Mouse (Mus musculus): ENCODE data around the gene Herc6. TPM values are rescaled to one million over a fixed set of nuclear protein-coding genes. Genes with fewer than 3 reads are reported as not detected.

Herc6 gene
- polyA plus RNA-seq, 1 experiment from 2014 or later: 3.8 TPM

GRCm38 (mm10) chr6:57702376-57702742 lies 121.6 kb downstream of the Herc6 start, which contains the start of gene Lancl2:
TSS of gene Lancl2 (plus strand) at chr6:57702540.
- peak within 1 kb of the TSS; percentile 86 for H3K9ac ChIP-seq
- 2% methylated on average over 10 of the region's 10 CpGs for WGBS (ENCODE audit: insufficient replicate concordance)

GRCm38 (mm10) chr6:57702743-57703499 lies 122.1 kb downstream of the Herc6 start:
- Histone ChIP-seq H3K36me3 (no peaks in the 10 kb centered on the region), H3K27me3 (replicated peaks) (no peaks in the 10 kb centered on the region), H3K4me1 (peaks cover 27% of the 10 kb centered on the region), H3K4me2 (peak overlapping the region; percentile 75), H3K4me3 (peak overlapping the region; percentile 81), H3K9me3 (replicated peaks) (no peaks in the 10 kb centered on the region), H3K9ac (peak overlapping the region; percentile 86), H3K27ac (peak overlapping the region; percentile 90)
- ATAC-seq: peak; percentile 99
- under 1% methylated on average over 59 of the region's 59 CpGs for WGBS (ENCODE audit: insufficient replicate concordance)

More at GRCm38 (mm10) chr6:57702376-57702742, 121.6 kb downstream of the Herc6 start, which contains the start of gene Lancl2:
- ATAC-seq: peak; percentile 23
- peak within 1 kb of the TSS; percentile 75 for H3K4me2 ChIP-seq
- no peaks in the 10 kb centered on the region for H3K9me3 ChIP-seq (replicated peaks)
- H3K36me3 ChIP-seq: no peaks in the 10 kb centered on the region
- H3K4me3 ChIP-seq: peak within 1 kb of the TSS; percentile 81
- H3K27me3 ChIP-seq (replicated peaks): no peaks in the 10 kb centered on the region
- peaks cover 27% of the 10 kb centered on the region for H3K4me1 ChIP-seq
- H3K27ac ChIP-seq: peak within 1 kb of the TSS; percentile 90

- H3K9ac ChIP-seq: peak overlapping the region; percentile 86
- H3K4me1 ChIP-seq: peaks cover 27% of the 10 kb centered on the region
- no peaks in the 10 kb centered on the region for H3K27me3 ChIP-seq (replicated peaks)
- H3K4me2 ChIP-seq: peak overlapping the region; percentile 75
- peak overlapping the region; percentile 81 for H3K4me3 ChIP-seq
- H3K27ac ChIP-seq: peak overlapping the region; percentile 90
- H3K9me3 ChIP-seq (replicated peaks): no peaks in the 10 kb centered on the region
- 27% methylated on average over 2 of the region's 2 CpGs for WGBS (ENCODE audit: insufficient replicate concordance)
- no peaks in the 10 kb centered on the region for H3K36me3 ChIP-seq
- ATAC-seq: peak; percentile 6
Measured at GRCm38 (mm10) chr6:57703703-57704102, 122.9 kb downstream of the Herc6 start.

GRCm38 (mm10) chr6:57706721-57707120 lies 125.9 kb downstream of the Herc6 start:
- no peak overlapping the region for H3K4me3 ChIP-seq
- peaks cover 23% of the 10 kb centered on the region for H3K4me1 ChIP-seq
- H3K9ac ChIP-seq: no peak overlapping the region
- no peaks in the 10 kb centered on the region for H3K9me3 ChIP-seq (replicated peaks)
- no peak overlapping the region for H3K4me2 ChIP-seq
- WGBS (ENCODE audit: insufficient replicate concordance): 91% methylated on average over 1 of the region's 1 CpGs
- H3K27me3 ChIP-seq (replicated peaks): no peaks in the 10 kb centered on the region
- H3K27ac ChIP-seq: no peak overlapping the region
- no peaks in the 10 kb centered on the region for H3K36me3 ChIP-seq
- ATAC-seq: no peak

GRCm38 (mm10) chr6:57711726-57712125 lies 130.9 kb downstream of the Herc6 start:
- Histone ChIP-seq H3K27me3 (replicated peaks) (no peaks in the 10 kb centered on the region), H3K36me3 (peaks cover 9% of the 10 kb centered on the region; the same call in 1 of the 2 replicates)
- 22% methylated on average over 1 of the region's 1 CpGs for WGBS (ENCODE audit: insufficient replicate concordance)

More at GRCm38 (mm10) chr6:57711726-57712125, 130.9 kb downstream of the Herc6 start:
- Histone ChIP-seq H3K9ac (no peak overlapping the region), H3K27ac (no peak overlapping the region), H3K4me1 (peaks cover 6% of the 10 kb centered on the region; the same call in 1 of the 2 replicates), H3K4me3 (no peak overlapping the region), H3K4me2 (no peak overlapping the region), H3K9me3 (replicated peaks) (no peaks in the 10 kb centered on the region)
- ATAC-seq: peak; percentile 66

Other genes starting within 250 kb of the Herc6 start
- gene Vmn1r17, start 217.3 kb upstream of the Herc6 start, polyA plus RNA-seq (2016; fragmentation: Nextera tagmentation; extraction: Ambion mirVana): not detected in 2 replicates
- gene Vmn1r18, start 185.2 kb upstream of the Herc6 start, polyA plus RNA-seq (2016; fragmentation: Nextera tagmentation; extraction: Ambion mirVana): not detected in 2 replicates
- gene Vmn1r19, start 177.2 kb upstream of the Herc6 start, polyA plus RNA-seq (2016; fragmentation: Nextera tagmentation; extraction: Ambion mirVana): not detected in 2 replicates
- gene Vmn1r20, start 152.1 kb upstream of the Herc6 start, polyA plus RNA-seq (2016; fragmentation: Nextera tagmentation; extraction: Ambion mirVana): not detected in 2 replicates
- gene Ppm1k, start 45.5 kb upstream of the Herc6 start, polyA plus RNA-seq (2016; fragmentation: Nextera tagmentation; extraction: Ambion mirVana): 2.2 and 2.9 TPM in 2 replicates
- gene Pyurf, start 111.1 kb downstream of the Herc6 start, polyA plus RNA-seq (2016; fragmentation: Nextera tagmentation; extraction: Ambion mirVana): 8.7 and 9.1 TPM in 2 replicates
- 17.1 and 18.7 TPM in 2 replicates for gene Lancl2, start 121.5 kb downstream of the Herc6 start, polyA plus RNA-seq (2016; fragmentation: Nextera tagmentation; extraction: Ambion mirVana)
- 41.1 and 44.4 TPM in 2 replicates for gene Vopp1, start 244.2 kb downstream of the Herc6 start, polyA plus RNA-seq (2016; fragmentation: Nextera tagmentation; extraction: Ambion mirVana)

Data from liver, embryonic 12.5 days (tissue).